Mouse (Mus musculus): ENCODE measurements around the gene Adarb2. TPM values are rescaled to one million over a fixed set of nuclear protein-coding genes. Genes with fewer than 3 reads are reported as not detected.

The Adarb2 gene
- polyA plus RNA-seq, 1 experiment from 2014 or later: 24.7 TPM

- WGBS: 32% methylated on average over 2 of the region's 2 CpGs
- H3K36me3 ChIP-seq: no peaks in the 10 kb centered on the region
- ATAC-seq (ENCODE audit: low FRiP score): no peak
Measured at GRCm38 (mm10) chr13:8649261-8649660, 446.6 kb downstream of the Adarb2 start.

GRCm38 (mm10) chr13:8664615-8665240 lies 462.1 kb downstream of the Adarb2 start:
- H3K27ac ChIP-seq (replicated peaks): no peak overlapping the region
- no peak overlapping the region for H3K4me2 ChIP-seq
- no peaks in the 10 kb centered on the region for H3K36me3 ChIP-seq
- H3K9me3 ChIP-seq (replicated peaks): no peaks in the 10 kb centered on the region
- no peaks in the 10 kb centered on the region for H3K27me3 ChIP-seq (replicated peaks)
- H3K4me3 ChIP-seq (replicated peaks): no peak overlapping the region
- peak; percentile 24; the same call in 1 of the 2 replicates for ATAC-seq (ENCODE audit: low FRiP score)
- no peak overlapping the region for H3K9ac ChIP-seq (replicated peaks)
- no peaks in the 10 kb centered on the region for H3K4me1 ChIP-seq
- WGBS: 69% methylated on average over 9 of the region's 9 CpGs

More at GRCm38 (mm10) chr13:8649261-8649660, 446.6 kb downstream of the Adarb2 start:
- Histone ChIP-seq H3K27ac (replicated peaks) (no peak overlapping the region), H3K4me3 (replicated peaks) (no peak overlapping the region), H3K4me1 (no peaks in the 10 kb centered on the region), H3K9me3 (replicated peaks) (no peaks in the 10 kb centered on the region), H3K4me2 (no peak overlapping the region), H3K27me3 (replicated peaks) (no peaks in the 10 kb centered on the region), H3K9ac (replicated peaks) (no peak overlapping the region)

GRCm38 (mm10) chr13:8677174-8677573 lies 474.5 kb downstream of the Adarb2 start:
- H3K27ac ChIP-seq (replicated peaks): no peak overlapping the region
- no peaks in the 10 kb centered on the region for H3K36me3 ChIP-seq
- no peak overlapping the region for H3K4me3 ChIP-seq (replicated peaks)
- H3K4me1 ChIP-seq: no peaks in the 10 kb centered on the region
- 61% methylated on average over 5 of the region's 5 CpGs for WGBS
- H3K27me3 ChIP-seq (replicated peaks): no peaks in the 10 kb centered on the region
- H3K4me2 ChIP-seq: no peak overlapping the region
- H3K9me3 ChIP-seq (replicated peaks): no peaks in the 10 kb centered on the region
- no peak overlapping the region for H3K9ac ChIP-seq (replicated peaks)
- no peak for ATAC-seq (ENCODE audit: low FRiP score)

DNA sequence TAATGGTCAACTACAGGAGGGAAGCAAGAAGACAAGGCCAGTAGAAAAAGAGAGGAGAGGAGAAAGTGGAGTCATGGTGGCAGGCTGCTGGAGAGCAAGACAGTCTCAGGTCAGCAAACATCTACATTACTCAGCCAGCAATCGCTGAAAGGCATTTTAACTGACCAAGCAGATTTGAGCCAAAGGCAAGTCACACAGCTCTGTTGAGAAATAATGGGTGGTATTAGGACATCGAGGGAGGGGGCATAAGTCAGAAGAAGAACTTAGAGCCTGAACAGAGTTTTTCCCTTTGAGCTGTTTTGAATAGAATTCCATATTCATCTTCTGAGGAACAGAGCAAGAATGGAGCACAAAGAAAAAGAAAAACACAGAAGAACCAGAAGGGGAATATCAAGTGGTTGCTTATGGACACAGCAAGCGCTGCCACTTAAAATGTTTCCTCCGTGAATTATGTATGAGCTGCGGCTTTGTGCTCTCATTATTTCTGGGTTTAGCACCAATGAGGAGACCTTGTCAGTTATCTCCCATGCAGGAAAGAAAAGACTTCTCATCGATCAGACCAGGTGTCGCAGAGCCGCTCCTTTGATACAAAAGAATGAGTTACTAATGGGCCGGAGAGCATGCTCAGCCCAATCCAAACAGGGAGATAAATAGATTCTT lies 477.9 kb downstream of the Adarb2 start:
- no peak overlapping the region for H3K4me2 ChIP-seq
- WGBS: 32% methylated on average over 9 of the region's 9 CpGs
- no peaks in the 10 kb centered on the region for H3K9me3 ChIP-seq (replicated peaks)
- no peaks in the 10 kb centered on the region for H3K4me1 ChIP-seq
- H3K27me3 ChIP-seq (replicated peaks): no peaks in the 10 kb centered on the region
- ATAC-seq (ENCODE audit: low FRiP score): no peak
- H3K4me3 ChIP-seq (replicated peaks): no peak overlapping the region
- no peaks in the 10 kb centered on the region for H3K36me3 ChIP-seq
- no peak overlapping the region for H3K27ac ChIP-seq (replicated peaks)
- H3K9ac ChIP-seq (replicated peaks): no peak overlapping the region

DNA sequence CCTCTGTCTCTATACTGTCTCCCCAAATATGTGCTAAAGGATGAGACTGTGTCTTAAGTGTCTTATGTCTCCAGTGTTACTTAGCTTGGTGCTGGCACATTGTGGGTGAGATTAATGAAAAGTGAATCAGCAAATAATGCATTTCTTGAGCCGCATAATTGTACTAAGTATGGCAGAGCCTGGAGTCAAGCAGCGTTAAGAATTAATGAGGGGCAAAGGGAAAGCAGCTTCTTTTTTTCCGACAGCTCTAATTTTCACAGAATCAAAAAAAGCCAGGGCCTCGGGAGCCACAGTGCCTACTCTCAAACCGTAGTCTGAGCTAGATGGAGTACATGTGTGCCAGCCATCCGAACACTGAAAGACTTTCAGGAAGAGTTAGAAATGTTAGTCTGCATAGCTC lies 488.8 kb downstream of the Adarb2 start:
- Histone ChIP-seq H3K4me3 (replicated peaks) (no peak overlapping the region), H3K9ac (replicated peaks) (no peak overlapping the region), H3K27me3 (replicated peaks) (no peaks in the 10 kb centered on the region), H3K4me2 (no peak overlapping the region), H3K27ac (replicated peaks) (no peak overlapping the region), H3K9me3 (replicated peaks) (no peaks in the 10 kb centered on the region), H3K36me3 (no peaks in the 10 kb centered on the region), H3K4me1 (no peaks in the 10 kb centered on the region)
- ATAC-seq (ENCODE audit: low FRiP score): no peak
- 50% methylated on average over 6 of the region's 6 CpGs for WGBS

- H3K4me2 ChIP-seq: no peak overlapping the region
- no peak overlapping the region for H3K27ac ChIP-seq (replicated peaks)
- H3K27me3 ChIP-seq (replicated peaks): no peaks in the 10 kb centered on the region
- no peak for ATAC-seq (ENCODE audit: low FRiP score)
- H3K9me3 ChIP-seq (replicated peaks): no peaks in the 10 kb centered on the region
- WGBS: 80% methylated on average over 9 of the region's 9 CpGs
- no peaks in the 10 kb centered on the region for H3K36me3 ChIP-seq
- H3K4me3 ChIP-seq (replicated peaks): no peak overlapping the region
- H3K9ac ChIP-seq (replicated peaks): no peak overlapping the region
- no peaks in the 10 kb centered on the region for H3K4me1 ChIP-seq
Measured at GRCm38 (mm10) chr13:8692787-8693186, 490.1 kb downstream of the Adarb2 start.

DNA sequence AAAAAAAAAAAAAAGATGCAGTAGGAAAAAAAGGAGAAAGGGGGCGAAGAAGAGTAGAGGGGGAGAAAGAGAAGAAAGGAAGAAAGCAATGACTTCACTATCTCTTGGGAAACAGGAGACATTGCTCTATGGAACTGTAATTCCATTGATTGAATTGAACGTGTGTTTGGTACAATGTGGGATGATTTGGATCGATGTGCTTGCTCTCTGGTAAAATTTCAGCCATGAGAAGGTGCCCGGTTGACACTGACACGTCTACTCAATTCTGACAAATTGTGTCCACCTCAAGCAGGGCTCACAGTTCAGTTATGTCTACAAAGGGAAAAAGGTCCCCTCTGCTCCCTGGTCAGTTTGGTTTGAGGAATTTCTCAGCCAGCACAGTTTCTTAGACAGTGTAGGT lies 495.8 kb downstream of the Adarb2 start:
- WGBS: 93% methylated on average over 5 of the region's 5 CpGs

GRCm38 (mm10) chr13:8699831-8700230 lies 497.2 kb downstream of the Adarb2 start:
- no peak for ATAC-seq (ENCODE audit: low FRiP score)
- Histone ChIP-seq H3K36me3 (no peaks in the 10 kb centered on the region), H3K27ac (replicated peaks) (no peak overlapping the region), H3K4me2 (no peak overlapping the region), H3K4me3 (replicated peaks) (no peak overlapping the region), H3K4me1 (no peaks in the 10 kb centered on the region), H3K9ac (replicated peaks) (no peak overlapping the region), H3K27me3 (replicated peaks) (no peaks in the 10 kb centered on the region), H3K9me3 (replicated peaks) (no peaks in the 10 kb centered on the region)
- 69% methylated on average over 3 of the region's 3 CpGs for WGBS

More for the DNA sequence above, 495.8 kb downstream of the Adarb2 start:
- H3K9me3 ChIP-seq (replicated peaks): no peaks in the 10 kb centered on the region
- no peak overlapping the region for H3K9ac ChIP-seq (replicated peaks)
- H3K4me3 ChIP-seq (replicated peaks): no peak overlapping the region
- no peak overlapping the region for H3K4me2 ChIP-seq
- H3K36me3 ChIP-seq: no peaks in the 10 kb centered on the region
- no peaks in the 10 kb centered on the region for H3K4me1 ChIP-seq
- no peaks in the 10 kb centered on the region for H3K27me3 ChIP-seq (replicated peaks)
- no peak for ATAC-seq (ENCODE audit: low FRiP score)
- no peak overlapping the region for H3K27ac ChIP-seq (replicated peaks)

GRCm38 (mm10) chr13:8700981-8701380 lies 498.3 kb downstream of the Adarb2 start:
- Histone ChIP-seq H3K4me2 (no peak overlapping the region), H3K9ac (replicated peaks) (no peak overlapping the region), H3K9me3 (replicated peaks) (no peaks in the 10 kb centered on the region), H3K27ac (replicated peaks) (no peak overlapping the region), H3K4me1 (peaks cover 6% of the 10 kb centered on the region), H3K36me3 (no peaks in the 10 kb centered on the region), H3K27me3 (replicated peaks) (no peaks in the 10 kb centered on the region), H3K4me3 (replicated peaks) (no peak overlapping the region)
- no peak for ATAC-seq (ENCODE audit: low FRiP score)
- WGBS: 64% methylated on average over 4 of the region's 4 CpGs

DNA sequence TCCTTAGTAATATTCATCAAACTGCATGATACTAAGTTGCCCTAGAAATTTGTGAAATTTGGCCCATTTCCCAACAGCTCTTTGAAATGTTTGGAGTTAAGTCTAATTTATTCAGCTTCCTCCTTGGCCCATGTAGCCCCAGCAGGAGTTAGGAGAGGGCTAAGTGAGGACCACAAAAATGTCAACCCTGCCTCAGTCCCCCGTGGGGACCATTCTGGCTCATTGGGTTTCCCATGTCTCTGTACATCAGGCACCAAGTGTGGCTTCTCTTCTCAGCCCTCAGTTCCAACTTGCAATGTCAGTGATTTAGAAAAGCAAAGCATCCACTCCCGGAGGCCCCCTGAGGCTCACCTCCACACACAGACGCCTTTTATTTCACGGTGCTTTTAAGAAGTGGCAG lies 502.6 kb downstream of the Adarb2 start:
- no peak; the same call in 1 of the 2 replicates for ATAC-seq (ENCODE audit: low FRiP score)

DNA sequence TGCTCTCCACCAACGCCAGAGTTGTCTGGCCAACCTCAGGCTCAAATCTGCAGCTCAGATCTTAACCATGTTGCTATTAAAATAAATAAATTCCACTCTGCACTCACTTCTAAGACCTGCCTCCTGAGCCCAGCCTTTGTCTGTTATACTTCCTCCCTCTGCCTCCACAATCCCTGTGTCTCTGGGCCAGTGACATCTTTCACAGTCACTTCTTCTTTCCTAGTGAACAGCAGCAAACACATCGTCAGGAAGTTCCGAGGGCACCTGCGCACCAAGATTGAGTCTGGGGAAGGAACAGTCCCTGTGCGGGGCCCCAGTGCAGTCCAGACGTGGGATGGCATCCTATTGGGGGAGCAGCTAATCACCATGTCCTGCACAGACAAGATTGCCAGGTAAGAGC lies 510.7 kb downstream of the Adarb2 start:
- no peaks in the 10 kb centered on the region for H3K27me3 ChIP-seq (replicated peaks)

More for the DNA sequence above, 502.6 kb downstream of the Adarb2 start:
- peaks cover 6% of the 10 kb centered on the region for H3K4me1 ChIP-seq
- no peak overlapping the region for H3K4me2 ChIP-seq
- 28% methylated on average over 4 of the region's 4 CpGs for WGBS
- no peak overlapping the region for H3K27ac ChIP-seq (replicated peaks)
- no peaks in the 10 kb centered on the region for H3K27me3 ChIP-seq (replicated peaks)
- H3K9ac ChIP-seq (replicated peaks): no peak overlapping the region
- H3K9me3 ChIP-seq (replicated peaks): no peaks in the 10 kb centered on the region
- H3K36me3 ChIP-seq: no peaks in the 10 kb centered on the region
- H3K4me3 ChIP-seq (replicated peaks): no peak overlapping the region

GRCm38 (mm10) chr13:8729972-8730645 lies 527.4 kb downstream of the Adarb2 start:
- H3K27me3 ChIP-seq (replicated peaks): no peaks in the 10 kb centered on the region
- H3K9me3 ChIP-seq (replicated peaks): no peaks in the 10 kb centered on the region
- H3K4me1 ChIP-seq: no peaks in the 10 kb centered on the region
- H3K4me2 ChIP-seq: no peak overlapping the region
- no peak overlapping the region for H3K9ac ChIP-seq (replicated peaks)
- no peaks in the 10 kb centered on the region for H3K36me3 ChIP-seq
- ATAC-seq (ENCODE audit: low FRiP score): peak; percentile 74
- H3K4me3 ChIP-seq (replicated peaks): no peak overlapping the region
- 48% methylated on average over 10 of the region's 10 CpGs for WGBS
- H3K27ac ChIP-seq (replicated peaks): no peak overlapping the region

More for the DNA sequence above, 510.7 kb downstream of the Adarb2 start:
- Histone ChIP-seq H3K36me3 (no peaks in the 10 kb centered on the region), H3K4me3 (replicated peaks) (no peak overlapping the region), H3K9me3 (replicated peaks) (no peaks in the 10 kb centered on the region), H3K4me2 (no peak overlapping the region), H3K9ac (replicated peaks) (no peak overlapping the region), H3K27ac (replicated peaks) (no peak overlapping the region), H3K4me1 (no peaks in the 10 kb centered on the region)
- 87% methylated on average over 6 of the region's 6 CpGs for WGBS
- no peak for ATAC-seq (ENCODE audit: low FRiP score)
